Mouse (Mus musculus): ENCODE data around the gene Chrna1. TPM values are rescaled to one million over a fixed set of nuclear protein-coding genes. Genes with fewer than 3 reads are reported as not detected.

Chrna1 gene
- polyA plus RNA-seq, 1 experiment = 0.03 TPM

DNA sequence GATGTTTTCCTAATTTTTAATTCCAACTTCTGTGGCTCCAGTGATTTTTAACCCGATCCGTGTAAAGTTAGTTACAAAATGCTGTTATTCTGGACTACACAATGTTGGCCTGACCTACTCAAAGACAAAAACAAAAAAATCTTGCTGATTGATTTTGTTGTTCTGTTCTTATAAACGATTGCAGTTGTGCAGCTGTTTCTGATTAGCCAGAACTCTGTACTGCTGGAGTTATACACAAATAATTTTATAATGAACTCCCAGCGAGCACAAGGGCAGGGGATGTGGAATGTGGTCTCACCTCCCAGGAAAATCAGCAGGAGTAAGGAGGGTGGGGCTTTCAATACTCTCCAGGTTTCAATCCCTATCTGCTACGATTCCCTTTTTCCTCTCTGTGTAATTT is 61.2 kb downstream of the Chrna1 start:
- no peak for DNase-seq (ENCODE audit: low read depth)

DNA sequence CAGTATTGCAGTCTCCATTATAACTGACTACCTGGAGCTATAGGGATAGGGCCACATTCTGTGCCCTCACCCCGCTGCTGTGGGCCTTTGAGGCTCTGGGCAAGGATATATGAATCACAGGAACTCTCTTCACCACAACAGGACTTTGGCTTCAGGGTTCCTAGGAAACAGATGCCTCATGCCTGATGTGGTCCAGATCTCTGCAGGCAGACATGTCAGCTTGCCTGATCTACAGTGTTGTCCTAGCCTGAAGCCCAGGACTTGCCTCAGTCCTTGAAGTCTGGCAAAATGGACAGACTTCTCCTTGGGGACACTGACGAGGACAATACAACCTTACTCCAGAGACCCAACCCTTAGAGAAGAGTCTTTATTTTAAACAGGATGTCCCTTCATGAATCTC is 61.8 kb downstream of the Chrna1 start:
- no peak for DNase-seq (ENCODE audit: low read depth)

- no peak for DNase-seq (ENCODE audit: low read depth)
These were observed 66.0 kb downstream of the Chrna1 start for GRCm38 (mm10) chr2:73514178-73514577.

Other genes with a start within 250 kb of the Chrna1 start
- gene Gpr155, start 193.8 kb downstream of the Chrna1 start, polyA plus RNA-seq (2012; rRNA removed) = 25.8 and 33.2 TPM in 2 replicates
- 5.2 and 7.6 TPM in 2 replicates for gene Wipf1, start 50.6 kb downstream of the Chrna1 start, polyA plus RNA-seq (2012; rRNA removed)
- gene Chn1, start 195.0 kb upstream of the Chrna1 start, polyA plus RNA-seq (2012; rRNA removed) = 17.8 and 18.1 TPM in 2 replicates